Mouse (Mus musculus): ENCODE measurements around the gene Ptprd. TPM values are rescaled to one million over a fixed set of nuclear protein-coding genes. Genes with fewer than 3 reads are reported as not detected.
"Not testable (repeated sequence)": the region's sequence is repeated elsewhere in the genome, so short reads cannot be mapped to it uniquely, and the experiment has no call there.

Gene Ptprd
- polyA plus RNA-seq, 1 experiment = 108 TPM

DNA sequence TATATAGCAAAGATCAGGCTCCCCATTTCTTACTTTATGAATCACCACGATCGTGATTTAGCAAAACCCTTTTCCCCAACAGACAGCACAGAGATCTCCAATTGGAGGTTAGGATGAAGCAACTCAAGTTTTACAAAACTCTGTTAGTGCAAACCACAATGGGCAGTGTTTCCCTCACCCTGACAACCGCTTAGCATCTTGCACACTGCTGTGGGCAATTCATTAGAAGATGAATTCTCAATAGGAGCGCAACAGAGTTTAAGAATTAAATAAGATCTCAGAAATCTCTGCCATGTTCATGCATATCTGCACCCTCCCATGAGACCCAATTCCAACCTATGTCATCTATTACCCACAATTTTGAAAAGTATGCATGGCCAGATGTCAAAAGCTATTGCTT, 1773.7 kb downstream of the Ptprd start:
- Histone ChIP-seq H3K27ac (ENCODE audit: insufficient read depth, low read length) (no peak overlapping the region), H3K4me1 (ENCODE audit: control insufficient read depth, insufficient read depth, low read length) (peaks cover 6% of the 10 kb centered on the region; the same call in 1 of the 2 replicates), H3K4me3 (replicated peaks; ENCODE audit: insufficient read depth, low read depth, low read length) (no peak overlapping the region), H3K27me3 (ENCODE audit: control insufficient read depth, insufficient read depth, low read length) (no peaks in the 10 kb centered on the region)
- TF ChIP-seq CTCF (IDR thresholded peaks at IDR 0.05; ENCODE audit: borderline replicate concordance, insufficient read depth, low read depth, low read length) (no peak), POLR2A (IDR thresholded peaks at IDR 0.05; ENCODE audit: borderline replicate concordance, insufficient read depth, low read length) (no peak)
- DNase-seq = no peak
- WGBS = 71% methylated on average over 4 of the region's 4 CpGs

DNA sequence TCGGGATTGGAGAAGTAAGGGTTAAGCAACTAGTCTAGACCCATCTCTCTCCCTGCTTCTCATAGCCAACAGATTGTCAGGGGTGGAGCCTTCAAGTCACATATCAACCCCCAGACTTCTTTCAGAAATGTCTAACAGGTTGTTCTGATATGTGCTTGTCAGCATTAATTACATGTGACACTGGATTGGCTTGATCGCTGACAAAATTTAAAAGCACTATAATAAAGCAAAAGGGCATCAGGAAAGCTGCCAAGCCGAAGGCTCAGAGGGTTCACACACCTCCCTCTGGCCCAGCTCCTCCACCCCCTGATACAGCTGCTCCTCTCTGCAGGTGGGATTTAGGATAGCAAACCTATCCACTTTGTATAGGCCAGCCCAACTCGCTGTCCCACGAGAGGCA, 1775.8 kb downstream of the Ptprd start:
- no peaks in the 10 kb centered on the region for H3K27me3 ChIP-seq (ENCODE audit: control insufficient read depth, insufficient read depth, low read length)
- H3K27ac ChIP-seq (ENCODE audit: insufficient read depth, low read length) = peak overlapping the region; percentile 24
- peak; percentile 44 to 57 for DNase-seq

GRCm38 (mm10) chr4:76429769-76430168, 1782.0 kb downstream of the Ptprd start:
- no peak for DNase-seq
- Histone ChIP-seq H3K4me1 (ENCODE audit: control insufficient read depth, insufficient read depth, low read length) (peaks cover 10% of the 10 kb centered on the region; the same call in 1 of the 2 replicates), H3K27ac (ENCODE audit: insufficient read depth, low read length) (0 out of 2 replicates have a peak overlapping the region, but pooled peaks have one; percentile 19), H3K27me3 (ENCODE audit: control insufficient read depth, insufficient read depth, low read length) (no peaks in the 10 kb centered on the region), H3K4me3 (replicated peaks; ENCODE audit: insufficient read depth, low read depth, low read length) (no peak overlapping the region)
- TF ChIP-seq CTCF (IDR thresholded peaks at IDR 0.05; ENCODE audit: borderline replicate concordance, insufficient read depth, low read depth, low read length) = no peak
- no peak for TF ChIP-seq POLR2A (IDR thresholded peaks at IDR 0.05; ENCODE audit: borderline replicate concordance, insufficient read depth, low read length)
- WGBS = 10% methylated on average over 3 of the region's 3 CpGs

More for the DNA sequence above, 1775.8 kb downstream of the Ptprd start:
- TF ChIP-seq CTCF (IDR thresholded peaks at IDR 0.05; ENCODE audit: borderline replicate concordance, insufficient read depth, low read depth, low read length) = no peak
- no peak for TF ChIP-seq POLR2A (IDR thresholded peaks at IDR 0.05; ENCODE audit: borderline replicate concordance, insufficient read depth, low read length)
- WGBS = 10% methylated on average over 5 of the region's 5 CpGs
- Histone ChIP-seq H3K4me1 (ENCODE audit: control insufficient read depth, insufficient read depth, low read length) (peaks cover 6% of the 10 kb centered on the region; the same call in 1 of the 2 replicates), H3K4me3 (replicated peaks; ENCODE audit: insufficient read depth, low read depth, low read length) (no peak overlapping the region)

DNA sequence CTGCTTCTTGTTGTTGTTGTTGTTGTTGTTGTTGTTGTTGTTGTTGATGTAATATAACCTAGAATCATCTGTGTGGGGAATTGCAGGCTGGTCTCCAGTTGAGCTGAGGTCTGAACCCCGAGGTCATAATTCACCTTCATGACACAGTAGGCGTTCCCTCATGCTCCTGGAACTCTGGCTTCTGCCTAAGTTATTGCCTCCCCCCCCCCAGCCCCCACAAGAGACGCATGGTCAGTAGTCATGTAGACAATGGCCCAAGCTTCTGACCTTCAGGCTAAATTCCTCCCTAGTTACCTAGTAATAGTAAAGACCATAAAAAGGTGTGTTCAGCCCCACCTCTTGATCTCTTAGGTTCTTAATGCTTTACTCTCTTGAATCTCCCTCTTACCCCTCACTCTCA, 1784.7 kb downstream of the Ptprd start:
- not testable (repeated sequence) for H3K4me3 ChIP-seq (replicated peaks; ENCODE audit: insufficient read depth, low read depth, low read length); H3K27me3 ChIP-seq (ENCODE audit: control insufficient read depth, insufficient read depth, low read length); H3K27ac ChIP-seq (ENCODE audit: insufficient read depth, low read length); DNase-seq
- 86% methylated on average over 3 of the region's 3 CpGs for WGBS
- peaks cover 12% of the 10 kb centered on the region; the same call in 1 of the 2 replicates for H3K4me1 ChIP-seq (ENCODE audit: control insufficient read depth, insufficient read depth, low read length)

DNA sequence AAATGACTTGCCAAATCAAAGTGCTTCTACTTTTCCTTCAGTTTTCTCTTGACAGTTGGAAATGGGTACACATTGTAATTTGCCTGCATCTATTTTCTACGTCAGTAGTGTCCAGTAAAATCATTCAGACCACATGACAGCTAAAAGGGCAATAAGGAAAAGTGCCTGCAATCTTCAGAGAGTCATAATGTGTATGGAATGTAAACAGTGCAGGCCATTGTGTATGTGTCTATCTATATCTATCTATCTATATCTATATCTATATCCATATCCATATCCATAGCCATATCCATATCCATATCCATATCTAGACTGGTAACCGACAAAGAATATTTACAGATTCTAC, 1786.6 kb downstream of the Ptprd start:
- Histone ChIP-seq H3K4me1 (ENCODE audit: control insufficient read depth, insufficient read depth, low read length) (peaks cover 12% of the 10 kb centered on the region; the same call in 1 of the 2 replicates), H3K27me3 (ENCODE audit: control insufficient read depth, insufficient read depth, low read length) (no peaks in the 10 kb centered on the region), H3K4me3 (replicated peaks; ENCODE audit: insufficient read depth, low read depth, low read length) (no peak overlapping the region), H3K27ac (ENCODE audit: insufficient read depth, low read length) (no peak overlapping the region)
- DNase-seq = no peak
- 78% methylated on average over 2 of the region's 2 CpGs for WGBS
- TF ChIP-seq POLR2A (IDR thresholded peaks at IDR 0.05; ENCODE audit: borderline replicate concordance, insufficient read depth, low read length) (no peak), CTCF (IDR thresholded peaks at IDR 0.05; ENCODE audit: borderline replicate concordance, insufficient read depth, low read depth, low read length) (no peak)

GRCm38 (mm10) chr4:76424324-76425229, 1787.2 kb downstream of the Ptprd start:
- TF ChIP-seq POLR2A (IDR thresholded peaks at IDR 0.05; ENCODE audit: borderline replicate concordance, insufficient read depth, low read length) = no peak
- TF ChIP-seq CTCF (IDR thresholded peaks at IDR 0.05; ENCODE audit: borderline replicate concordance, insufficient read depth, low read depth, low read length) = no peak
- H3K4me3 ChIP-seq (replicated peaks; ENCODE audit: insufficient read depth, low read depth, low read length) = no peak overlapping the region
- H3K27ac ChIP-seq (ENCODE audit: insufficient read depth, low read length) = no peak overlapping the region; the same call in 1 of the 2 replicates
- 31% methylated on average over 9 of the region's 9 CpGs for WGBS
- peaks cover 6% of the 10 kb centered on the region; the same call in 1 of the 2 replicates for H3K4me1 ChIP-seq (ENCODE audit: control insufficient read depth, insufficient read depth, low read length)
- H3K27me3 ChIP-seq (ENCODE audit: control insufficient read depth, insufficient read depth, low read length) = no peaks in the 10 kb centered on the region
- peak in 1 of 2 experiments; percentile 42 for DNase-seq

GRCm38 (mm10) chr4:76422113-76422512, 1789.6 kb downstream of the Ptprd start:
- Histone ChIP-seq H3K4me1 (ENCODE audit: control insufficient read depth, insufficient read depth, low read length) (peaks cover 3% of the 10 kb centered on the region; the same call in 1 of the 2 replicates), H3K27me3 (ENCODE audit: control insufficient read depth, insufficient read depth, low read length) (no peaks in the 10 kb centered on the region), H3K4me3 (replicated peaks; ENCODE audit: insufficient read depth, low read depth, low read length) (no peak overlapping the region), H3K27ac (ENCODE audit: insufficient read depth, low read length) (no peak overlapping the region)
- WGBS = 97% methylated on average over 4 of the region's 4 CpGs
- no peak for DNase-seq
- TF ChIP-seq POLR2A (IDR thresholded peaks at IDR 0.05; ENCODE audit: borderline replicate concordance, insufficient read depth, low read length) (no peak), CTCF (IDR thresholded peaks at IDR 0.05; ENCODE audit: borderline replicate concordance, insufficient read depth, low read depth, low read length) (no peak)

DNA sequence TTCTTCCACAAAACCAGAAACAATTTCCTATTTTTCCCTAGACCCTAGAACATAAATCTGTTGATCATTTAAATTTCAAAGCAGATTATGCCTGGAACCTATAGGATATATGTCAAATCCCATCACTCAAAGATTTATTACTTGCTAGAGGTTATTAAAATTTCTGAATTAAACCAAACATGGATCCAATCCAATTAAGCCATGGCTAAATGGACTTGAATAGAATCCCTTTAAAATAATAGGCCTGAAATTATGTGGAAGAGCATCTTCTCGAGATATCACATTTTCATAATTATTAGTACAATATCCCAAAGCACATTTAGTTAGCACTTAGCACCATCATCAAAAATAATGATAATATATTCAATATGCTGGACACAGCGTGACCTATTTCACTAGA, 1792.1 kb downstream of the Ptprd start:
- no peaks in the 10 kb centered on the region for H3K27me3 ChIP-seq (ENCODE audit: control insufficient read depth, insufficient read depth, low read length)
- 65% methylated on average over 2 of the region's 2 CpGs for WGBS
- TF ChIP-seq CTCF (IDR thresholded peaks at IDR 0.05; ENCODE audit: borderline replicate concordance, insufficient read depth, low read depth, low read length) (no peak), POLR2A (IDR thresholded peaks at IDR 0.05; ENCODE audit: borderline replicate concordance, insufficient read depth, low read length) (no peak)
- H3K4me3 ChIP-seq (replicated peaks; ENCODE audit: insufficient read depth, low read depth, low read length) = no peak overlapping the region
- no peak overlapping the region for H3K27ac ChIP-seq (ENCODE audit: insufficient read depth, low read length)
- peaks cover under 1% of the 10 kb centered on the region; the same call in 1 of the 2 replicates for H3K4me1 ChIP-seq (ENCODE audit: control insufficient read depth, insufficient read depth, low read length)
- DNase-seq = no peak
